Mouse (Mus musculus): ENCODE measurements around the gene Smim27.

DNA sequence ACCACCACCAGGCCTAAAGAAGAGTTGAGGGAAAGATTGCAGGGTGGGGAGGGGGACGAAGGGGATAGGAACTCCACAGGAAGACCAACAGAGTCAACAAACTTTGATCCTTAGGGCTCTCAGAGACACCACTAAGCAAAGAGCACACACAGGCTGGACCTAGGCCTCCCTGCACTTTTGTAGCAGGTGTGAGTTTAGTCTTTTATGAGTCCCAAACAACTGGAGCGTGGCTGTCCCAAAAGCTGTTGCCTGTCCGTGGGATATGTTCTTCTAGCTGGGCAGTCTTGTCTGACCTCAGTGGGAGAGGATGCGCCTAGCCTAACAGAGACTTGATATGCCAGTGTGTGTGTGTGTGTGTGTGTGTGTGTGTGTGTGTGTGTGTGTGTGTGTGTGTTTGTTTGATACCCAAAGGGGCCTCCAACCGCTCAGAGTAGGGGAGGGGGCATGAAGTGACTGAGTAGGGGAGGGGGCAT is 29.1 kb upstream of the Smim27 start:
- TF ChIP-seq POLR2A (IDR thresholded peaks at IDR 0.05; ENCODE audit: low read depth, low read length) (no peak), CTCF (IDR thresholded peaks at IDR 0.05; ENCODE audit: extremely low read depth, insufficient read length, insufficient replicate concordance, low read depth, low read length) (no peak)
